Mouse (Mus musculus): ENCODE measurements at regions not wholly inside any gene's neighbourhood (a gene's known extent, or its start where the extent isn't known, plus 50 kb on each side); places are given as distances from the start of the nearest gene placed in this dataset.

GRCm38 (mm10) chr3:63036691-63037090 lies 204.6 kb upstream of the Mme start:
- DNase-seq: no peak

- no peak for DNase-seq
Measured at GRCm38 (mm10) chr3:63070786-63071185, 170.6 kb upstream of the Mme start.

GRCm38 (mm10) chr3:63073051-63073450 lies 168.3 kb upstream of the Mme start:
- DNase-seq: peak; percentile 2 to 4

- DNase-seq: no peak
Measured at GRCm38 (mm10) chr3:63078181-63078580, 163.2 kb upstream of the Mme start.

GRCm38 (mm10) chr3:63082161-63082560 lies 159.2 kb upstream of the Mme start:
- no peak for DNase-seq

GRCm38 (mm10) chr3:63085426-63085825 lies 155.9 kb upstream of the Mme start:
- DNase-seq: peak; percentile 8 to 11

GRCm38 (mm10) chr3:63092901-63093300 lies 148.4 kb upstream of the Mme start:
- peak in 1 of 2 experiments; percentile 11 for DNase-seq

- no peak for DNase-seq
Measured at GRCm38 (mm10) chr3:63115216-63115615, 126.1 kb upstream of the Mme start.

- DNase-seq: no peak
Measured at GRCm38 (mm10) chr3:63131883-63132282, 109.5 kb upstream of the Mme start.

- peak in 1 of 2 experiments; percentile 10 for DNase-seq
Measured at GRCm38 (mm10) chr3:63137391-63138147, 103.8 kb upstream of the Mme start.

GRCm38 (mm10) chr3:63146237-63146636 lies 95.1 kb upstream of the Mme start:
- DNase-seq: no peak

- no peak for DNase-seq
Measured at GRCm38 (mm10) chr3:63182411-63183166, 58.7 kb upstream of the Mme start.

GRCm38 (mm10) chr3:63187836-63188440 lies 53.4 kb upstream of the Mme start:
- no peak for DNase-seq

Measured in heart, adult 18-20 months (tissue).